ENCODE assay signal across 12 mouse cellular contexts in the genomic region with DNA sequence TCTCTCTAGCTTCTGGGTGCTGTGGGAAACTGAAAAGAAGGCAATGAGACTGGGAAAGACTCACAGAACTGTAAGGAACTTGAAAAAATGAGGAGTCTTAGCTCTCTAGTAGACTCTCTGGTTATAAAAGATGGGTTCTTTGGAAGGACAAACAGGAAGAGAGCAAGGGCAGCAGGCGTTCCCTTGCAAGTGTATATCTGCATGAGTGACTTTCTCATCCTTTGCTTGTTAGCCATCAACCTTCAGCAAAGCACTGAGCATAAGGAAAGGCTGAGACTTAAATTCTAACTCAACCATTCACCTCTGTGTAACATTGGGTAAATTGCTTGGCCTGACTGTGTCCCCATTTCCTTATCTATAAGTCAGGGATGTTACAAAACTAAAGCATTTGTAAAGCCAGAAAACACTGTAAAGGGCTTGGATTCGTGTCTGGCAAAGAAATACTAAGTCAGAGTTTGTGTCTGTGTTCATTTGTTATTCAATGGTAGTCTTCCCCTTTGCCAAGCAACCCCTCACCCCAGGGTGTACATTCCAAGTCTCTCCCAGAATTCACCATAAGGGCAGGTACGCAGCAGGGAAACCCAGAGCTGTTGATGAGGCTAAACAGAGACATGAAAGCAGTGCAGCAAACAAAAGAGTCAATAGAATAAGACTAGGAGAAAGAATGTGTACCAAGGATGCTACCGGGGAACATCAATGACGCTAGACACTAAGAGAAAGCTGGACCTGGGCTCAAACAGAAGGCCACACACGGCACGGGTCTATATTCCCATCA.
DNase-seq lines count a peak whose midpoint lies in the region; ATAC-seq lines count a peak whose summit lies in the region.
"Had no signal": no experiment of that assay in that cellular context is flagged by ENCODE, and none has a peak within 500 bp of the region (broad histone marks: within the 10 kb centered on the region; RNA-seq: fewer than 3 reads in every experiment).

No protein-coding gene starts in this region.

- no peak for DNase-seq in hindbrain, embryonic 11.5 days (ENCODE audit: low spot score)
- no peak for DNase-seq in neural tube, embryonic 11.5 days (ENCODE audit: low spot score)
- DNase-seq in neural tube, embryonic 10.5 days (ENCODE audit: extremely low spot score, low spot score) = no peak
- peak; percentile 95 for DNase-seq in ZHBTc4 (ENCODE audit: low read depth, low spot score)
- DNase-seq in thymus, postnatal 14 days = no peak
- DNase-seq in spleen, postnatal 36 days (ENCODE audit: low spot score in 2 of 2) = no peak
- DNase-seq: adrenal gland, adult 8-10 months; kidney, adult 18-20 months had no signal

- peak overlapping the region; percentile 81; the same call in 1 of the 2 replicates for H3K27ac ChIP-seq in hindbrain, embryonic 15.5 days (replicated peaks)
- no peak overlapping the region for H3K27ac ChIP-seq in hindbrain, embryonic 11.5 days (ENCODE audit: low read depth, low read length)
- H3K27ac ChIP-seq in neural tube, embryonic 11.5 days (ENCODE audit: low read depth, low read length) = no peak overlapping the region
- H3K27ac ChIP-seq: heart, adult 2 months; macrophage had no signal

- H3K4me2 ChIP-seq in hindbrain, embryonic 15.5 days = no peak overlapping the region
- H3K4me2 ChIP-seq in hindbrain, embryonic 11.5 days (replicated peaks; ENCODE audit: low read depth, low read length) = no peak overlapping the region
- H3K4me2 ChIP-seq in neural tube, embryonic 11.5 days (ENCODE audit: low read depth) = no peak overlapping the region

- H3K4me3 ChIP-seq in hindbrain, embryonic 15.5 days = no peak overlapping the region
- no peak overlapping the region for H3K4me3 ChIP-seq in hindbrain, embryonic 11.5 days (ENCODE audit: low read depth, low read length)
- no peak overlapping the region for H3K4me3 ChIP-seq in neural tube, embryonic 11.5 days (ENCODE audit: low read depth, low read length)

- no peak overlapping the region for H3K9ac ChIP-seq in hindbrain, embryonic 15.5 days
- no peak overlapping the region for H3K9ac ChIP-seq in hindbrain, embryonic 11.5 days (ENCODE audit: low read depth, low read length)
- no peak overlapping the region for H3K9ac ChIP-seq in neural tube, embryonic 11.5 days (ENCODE audit: low read length)
- H3K9ac ChIP-seq: embryonic facial prominence, embryonic 12.5 days had no signal

- H3K9me3 ChIP-seq in hindbrain, embryonic 15.5 days = no peaks in the 10 kb centered on the region
- no peaks in the 10 kb centered on the region for H3K9me3 ChIP-seq in hindbrain, embryonic 11.5 days (ENCODE audit: control insufficient read depth, low read length)
- H3K9me3 ChIP-seq in neural tube, embryonic 11.5 days (ENCODE audit: control insufficient read depth, low read length) = no peaks in the 10 kb centered on the region
- H3K9me3 ChIP-seq: embryonic facial prominence, embryonic 12.5 days had no signal

- no peaks in the 10 kb centered on the region for H3K27me3 ChIP-seq in hindbrain, embryonic 15.5 days
- no peaks in the 10 kb centered on the region for H3K27me3 ChIP-seq in hindbrain, embryonic 11.5 days (ENCODE audit: control insufficient read depth, insufficient read depth, low read length)
- no peaks in the 10 kb centered on the region for H3K27me3 ChIP-seq in neural tube, embryonic 11.5 days (ENCODE audit: control insufficient read depth, insufficient read depth, low read length)
- H3K27me3 ChIP-seq: embryonic facial prominence, embryonic 12.5 days had no signal

- no peaks in the 10 kb centered on the region for H3K36me3 ChIP-seq in hindbrain, embryonic 15.5 days
- no peaks in the 10 kb centered on the region for H3K36me3 ChIP-seq in hindbrain, embryonic 11.5 days (ENCODE audit: control insufficient read depth, insufficient read depth, low read length)
- H3K36me3 ChIP-seq in neural tube, embryonic 11.5 days (ENCODE audit: control insufficient read depth, insufficient read depth, low read length) = no peaks in the 10 kb centered on the region
- H3K36me3 ChIP-seq: embryonic facial prominence, embryonic 12.5 days had no signal

- peak; percentile 1; the same call in 1 of the 2 replicates for ATAC-seq in hindbrain, embryonic 15.5 days (ENCODE audit: low FRiP score, low read depth)
- no peak for ATAC-seq in hindbrain, embryonic 11.5 days (ENCODE audit: low FRiP score)
- 0 out of 2 replicates have a peak, but pooled peaks have one; percentile 5 for ATAC-seq in neural tube, embryonic 11.5 days (ENCODE audit: insufficient read depth, low FRiP score, low TSS enrichment)

- WGBS in hindbrain, embryonic 15.5 days = 54% methylated on average over 7 of the region's 7 CpGs
- 59% methylated on average over 7 of the region's 7 CpGs for WGBS in hindbrain, embryonic 11.5 days
- 73% methylated on average over 7 of the region's 7 CpGs for WGBS in neural tube, embryonic 11.5 days

- peaks cover 17% of the 10 kb centered on the region for H3K4me1 ChIP-seq in hindbrain, embryonic 15.5 days (replicated peaks)
- peaks cover 5% of the 10 kb centered on the region; the same call in 1 of the 2 replicates for H3K4me1 ChIP-seq in hindbrain, embryonic 11.5 days (replicated peaks; ENCODE audit: control insufficient read depth, insufficient read depth, low read length)
- peaks cover 2% of the 10 kb centered on the region; the same call in 1 of the 2 replicates for H3K4me1 ChIP-seq in neural tube, embryonic 11.5 days (ENCODE audit: control insufficient read depth, insufficient read depth, low read length)
